Mouse (Mus musculus) cortical plate, adult 2 months (tissue): ENCODE data around the gene Nfe2l1. TPM values are rescaled to one million over a fixed set of nuclear protein-coding genes. Genes with fewer than 3 reads are reported as not detected.
A peak's percentile ranks its signal among the peaks of the same experiment; 100 is the strongest.
"Not testable (repeated sequence)": the region's sequence is repeated elsewhere in the genome, so short reads cannot be mapped to it uniquely, and the experiment has no call there.

Experiments
- H3K27ac ChIP-seq: fragments of 200-500 bp; 2 replicates; pipeline ENCODE4 v1.5.1; 2012; ENCODE audit warnings: low read length, control low read depth, inconsistent platforms; ENCODE audit not compliant: insufficient read depth
- H3K4me1 ChIP-seq: fragments of 200-500 bp; 2 replicates; pipeline ENCODE4 v1.6.1; 2011; ENCODE audit warnings: low read length; ENCODE audit not compliant: control insufficient read depth, insufficient read depth
- H3K4me3 ChIP-seq: fragments of 200-500 bp; 2 replicates; pipeline ENCODE4 v1.5.1; 2011; ENCODE audit warnings: mild to moderate bottlenecking, low read length, control low read depth; ENCODE audit not compliant: insufficient read depth
- CTCF ChIP-seq: fragments of 200-500 bp; IDR thresholded peaks from 2 replicates; pipeline ENCODE4 v1.5.1; 2011; ENCODE audit warnings: mild to moderate bottlenecking, control low read depth, low read length; ENCODE audit not compliant: insufficient read depth; ENCODE audit errors: extremely low read depth
- POLR2A ChIP-seq: fragments of 200-500 bp; IDR thresholded peaks from 2 replicates; pipeline ENCODE4 v1.6.1; 2011; ENCODE audit warnings: mild to moderate bottlenecking, low read length, control low read depth; ENCODE audit not compliant: insufficient read depth; ENCODE audit errors: extremely low read depth
- polyA plus RNA-seq: library from polyadenylated mRNA; depleted of rRNA; stranded (reverse); fragments of >200 nt; gene quantifications from 2 replicates; pipeline ENCODE4 v1.2.3, GENCODE M21; 2012

Gene Nfe2l1
- polyA plus RNA-seq, 1 experiment, result 207 TPM

DNA sequence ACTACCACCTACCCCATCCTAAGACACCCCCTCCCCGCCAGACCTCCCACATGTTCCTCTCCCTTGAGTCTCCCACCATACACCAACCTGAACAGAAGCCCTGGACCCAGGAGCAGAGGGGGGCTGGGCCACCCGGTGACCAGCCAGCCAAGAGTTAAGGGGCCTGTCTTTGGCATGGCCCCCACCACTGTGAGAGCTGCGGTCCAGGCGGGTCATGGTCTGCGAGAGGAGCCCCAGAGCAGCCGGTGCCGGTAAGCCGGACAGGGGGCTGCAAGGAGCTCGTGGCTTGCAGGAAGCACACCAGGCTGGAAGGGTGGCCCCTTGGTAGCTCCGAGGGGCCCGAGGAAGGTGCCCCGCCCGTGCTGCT is 6.3 kb downstream of the Nfe2l1 start:
- TF ChIP-seq POLR2A, result no peak
- TF ChIP-seq CTCF, result no peak
- H3K4me3 ChIP-seq, result peak overlapping the region; percentile 58
- peaks cover 10% of the 10 kb centered on the region for H3K4me1 ChIP-seq
- H3K27ac ChIP-seq, result peak overlapping the region; percentile 84

DNA sequence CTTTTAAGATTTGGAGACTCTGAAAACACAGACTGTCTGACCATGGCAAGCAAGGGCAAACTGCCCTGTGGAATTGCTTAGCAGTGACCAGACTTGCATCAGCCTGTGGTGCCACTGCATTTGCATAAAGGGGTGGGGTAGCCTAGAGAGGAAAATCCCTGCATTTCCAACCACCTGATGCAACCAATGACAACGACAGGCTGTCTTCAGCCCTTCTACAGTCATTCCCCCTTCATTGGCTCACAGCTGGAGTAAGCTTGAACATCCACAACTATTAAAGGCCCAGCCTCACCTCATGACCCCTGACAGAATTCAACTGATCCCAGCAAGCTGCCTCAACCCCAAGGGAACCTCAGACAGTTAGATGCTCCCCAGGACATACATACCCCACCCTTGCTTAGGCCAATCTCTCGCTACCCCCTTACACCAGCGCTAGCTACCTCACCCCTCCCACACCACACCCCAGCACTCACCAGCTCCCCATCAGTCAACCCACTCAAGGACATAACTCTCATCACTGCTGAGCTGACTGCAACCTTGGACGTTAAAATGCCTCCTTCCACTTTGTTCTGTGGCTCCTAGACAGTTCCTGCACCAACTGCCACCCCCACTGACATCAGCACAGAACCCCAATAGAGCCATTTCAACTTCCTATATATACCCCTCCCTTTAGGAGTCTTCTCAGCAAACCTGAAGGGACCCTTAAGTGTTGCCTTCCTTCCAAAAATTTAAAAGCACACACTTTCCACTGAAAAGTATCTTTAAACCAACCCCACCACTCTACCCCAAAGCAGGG is 6.9 kb downstream of the Nfe2l1 start:
- Histone ChIP-seq H3K4me3 (peak overlapping the region; percentile 58), H3K4me1 (peaks cover 12% of the 10 kb centered on the region), H3K27ac (peak overlapping the region; percentile 84)
- TF ChIP-seq POLR2A (peak; percentile 16; the same call in 1 of the 2 replicates), CTCF (no peak)

GRCm38 (mm10) chr11:96821956-96822355 is 7.8 kb downstream of the Nfe2l1 start:
- Histone ChIP-seq H3K4me3 (peak overlapping the region; percentile 58; the same call in 1 of the 2 replicates), H3K4me1 (peaks cover 10% of the 10 kb centered on the region), H3K27ac (no peak overlapping the region)
- TF ChIP-seq CTCF (no peak), POLR2A (no peak)

DNA sequence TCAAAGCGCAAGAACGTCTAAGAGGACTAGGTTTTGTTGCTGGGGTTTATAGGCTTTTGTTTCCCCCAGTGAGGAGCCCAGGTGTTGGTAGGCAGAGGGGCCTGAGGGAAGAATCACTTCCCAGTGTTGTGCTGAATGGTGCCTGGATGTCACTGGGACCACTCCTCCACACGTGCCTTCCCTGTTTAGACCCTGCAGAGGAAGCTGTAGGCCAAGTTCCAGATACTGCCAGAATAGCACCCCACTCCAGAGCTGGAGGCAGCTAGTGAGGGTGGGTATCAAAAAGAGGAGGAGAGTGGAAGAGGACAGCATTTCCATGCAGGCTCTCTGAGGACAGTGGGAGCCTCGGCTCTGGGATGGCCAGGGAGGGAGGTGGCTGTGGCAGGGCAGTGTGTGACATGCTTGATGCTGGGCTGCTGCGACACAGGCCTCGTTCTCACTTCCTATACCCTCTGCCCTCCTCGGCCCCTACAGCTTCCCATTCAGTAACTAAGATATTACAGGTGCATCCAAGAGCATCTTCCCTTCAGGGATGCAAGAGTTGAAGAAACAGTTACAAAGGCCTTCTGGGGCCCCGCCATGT is 11.5 kb downstream of the Nfe2l1 start:
- TF ChIP-seq CTCF (no peak), POLR2A (no peak)
- peaks cover 4% of the 10 kb centered on the region for H3K4me1 ChIP-seq
- no peak overlapping the region for H3K27ac ChIP-seq

DNA sequence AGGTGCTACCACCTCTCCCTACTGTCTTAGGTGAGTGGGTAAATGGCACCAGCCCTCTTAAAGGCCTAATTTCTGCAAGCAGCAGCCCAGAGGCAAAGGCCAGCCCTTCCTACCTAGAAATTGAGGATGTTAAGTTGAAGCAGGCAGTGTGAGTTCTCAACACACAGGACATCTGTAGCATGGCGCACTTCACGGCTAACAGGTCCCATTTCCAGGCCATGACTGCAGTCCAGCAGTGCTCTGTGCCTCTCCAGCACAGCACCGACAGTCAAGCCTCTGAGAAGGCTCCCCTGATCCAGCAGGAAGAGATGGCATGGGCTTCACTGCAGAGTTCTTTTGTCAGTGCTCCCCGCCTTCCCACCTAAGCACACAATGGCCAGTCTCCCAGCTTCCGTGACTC is 12.8 kb downstream of the Nfe2l1 start:
- Histone ChIP-seq H3K27ac (no peak overlapping the region), H3K4me3 (no peak overlapping the region), H3K4me1 (peaks cover 4% of the 10 kb centered on the region)
- no peak for TF ChIP-seq CTCF
- no peak for TF ChIP-seq POLR2A

More for the DNA sequence above, 11.5 kb downstream of the Nfe2l1 start:
- H3K4me3 ChIP-seq, result no peak overlapping the region

DNA sequence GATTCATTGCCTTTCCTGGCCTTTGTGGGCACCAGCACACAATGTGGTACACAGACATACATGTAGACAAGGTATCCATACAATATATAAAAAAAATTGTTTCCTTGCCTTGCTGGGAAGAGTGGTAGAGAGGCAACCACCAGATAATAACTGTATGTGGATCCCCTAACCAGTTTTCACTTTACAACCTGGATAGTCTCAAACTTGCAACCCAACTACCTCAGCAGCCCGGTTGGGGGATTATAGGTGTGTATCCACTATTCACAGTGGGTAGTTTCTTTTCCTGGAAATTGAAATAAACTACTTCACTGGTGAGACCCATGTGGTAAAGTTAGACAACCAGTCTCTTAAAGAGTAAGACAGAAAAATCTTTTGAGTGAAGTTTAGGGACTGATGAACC is 13.3 kb downstream of the Nfe2l1 start:
- Histone ChIP-seq H3K27ac (no peak overlapping the region), H3K4me3 (no peak overlapping the region), H3K4me1 (peaks cover 4% of the 10 kb centered on the region)
- TF ChIP-seq POLR2A, result no peak
- TF ChIP-seq CTCF, result no peak

- H3K4me1 ChIP-seq, result peaks cover 4% of the 10 kb centered on the region
- no peak overlapping the region for H3K27ac ChIP-seq
- no peak overlapping the region for H3K4me3 ChIP-seq
- TF ChIP-seq CTCF (no peak), POLR2A (no peak)
Measured at GRCm38 (mm10) chr11:96815895-96816294, 13.9 kb downstream of the Nfe2l1 start.

DNA sequence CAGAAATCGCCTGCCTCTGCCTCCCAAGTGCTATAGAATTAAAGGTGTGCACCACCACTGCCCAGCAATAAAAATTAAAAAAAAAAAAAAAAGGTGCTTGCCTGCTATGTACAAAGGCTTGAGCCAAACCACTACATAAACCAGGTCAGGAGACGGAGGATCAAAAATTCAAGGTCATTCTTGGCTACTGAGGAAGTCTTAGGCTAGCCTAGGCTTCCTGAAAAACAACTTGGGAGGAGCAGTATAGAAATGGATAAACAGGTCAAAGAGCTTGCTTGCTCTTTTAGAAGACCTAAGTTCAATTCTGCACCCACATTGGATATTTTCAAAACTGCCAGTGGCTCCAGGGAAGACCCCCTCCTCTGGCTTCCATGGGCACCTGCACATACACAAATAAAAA is 15.3 kb downstream of the Nfe2l1 start:
- no peak for TF ChIP-seq CTCF
- no peak for TF ChIP-seq POLR2A

DNA sequence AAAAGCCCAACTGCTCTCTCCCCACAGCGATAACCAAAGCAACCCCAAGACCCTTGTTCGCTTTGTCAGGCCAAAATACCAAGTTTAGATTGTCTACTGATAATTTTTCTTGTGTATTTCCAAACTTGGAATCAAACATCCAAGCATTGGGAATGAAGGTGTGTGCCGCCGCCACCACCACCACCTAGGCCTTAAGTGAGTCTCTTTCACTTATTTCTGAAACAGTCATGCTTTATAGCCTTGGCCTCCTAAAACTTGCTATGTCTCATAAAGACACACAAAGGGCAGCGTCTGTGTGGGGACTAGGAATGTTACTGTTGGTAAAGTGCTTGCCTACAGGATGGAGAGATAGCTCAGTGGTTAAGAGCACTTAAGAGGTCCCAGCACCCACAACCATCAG is 15.8 kb downstream of the Nfe2l1 start:
- Histone ChIP-seq H3K4me3 (no peak overlapping the region), H3K27ac (no peak overlapping the region), H3K4me1 (peaks cover 2% of the 10 kb centered on the region)
- TF ChIP-seq POLR2A, result no peak
- no peak for TF ChIP-seq CTCF

More for the DNA sequence above, 15.3 kb downstream of the Nfe2l1 start:
- no peak overlapping the region for H3K4me3 ChIP-seq
- no peak overlapping the region for H3K27ac ChIP-seq
- H3K4me1 ChIP-seq, result peaks cover 4% of the 10 kb centered on the region

GRCm38 (mm10) chr11:96813455-96813854 is 16.3 kb downstream of the Nfe2l1 start:
- Histone ChIP-seq H3K4me1 (peaks cover 2% of the 10 kb centered on the region), H3K4me3 (no peak overlapping the region), H3K27ac (no peak overlapping the region)
- TF ChIP-seq POLR2A (no peak), CTCF (no peak)

- not testable (repeated sequence) for H3K4me3 ChIP-seq
Measured at GRCm38 (mm10) chr11:96811188-96811587, 18.6 kb downstream of the Nfe2l1 start.

More at GRCm38 (mm10) chr11:96811188-96811587, 18.6 kb downstream of the Nfe2l1 start:
- H3K27ac ChIP-seq, H3K4me1 ChIP-seq: not testable (repeated sequence)
